Mouse (Mus musculus) heart, postnatal 25 days (tissue): ENCODE data around the gene Ggt6. TPM values are rescaled to one million over a fixed set of nuclear protein-coding genes. Genes with fewer than 3 reads are reported as not detected.
"Not testable (repeated sequence)": the region's sequence is repeated elsewhere in the genome, so short reads cannot be mapped to it uniquely, and the experiment has no call there.

Source experiments
- DNase-seq: peaks from one replicate; pipeline ENCODE4 v3.0.0; 2022; ENCODE audit warnings: low spot score
- intact Hi-C: fragments of 180-260 bp; cut with DNase I; formaldehyde crosslinking; loops from one replicate; pipeline ENCODE4 v1.15.1; 2025
- total RNA-seq, 2 experiments: library from RNA; stranded (reverse); gene quantifications; 2 replicates each; pipeline ENCODE4 v1.2.3; 2021

Gene Ggt6
- total RNA-seq, 2 experiments from 2014 or later = 0.31 TPM; not detected in 1

- DNase-seq, intact Hi-C loops: not testable (repeated sequence)
Observed at GRCm38 (mm10) chr11:72430311-72431068, 4.8 kb upstream of the Ggt6 start.

GRCm38 (mm10) chr11:72435694-72436045 lies 344 bp downstream of the Ggt6 start:
- intact Hi-C loops = no loop called here
- DNase-seq = no peak

- intact Hi-C loops = no loop called here
- no peak for DNase-seq
Observed at GRCm38 (mm10) chr11:72436271-72436670, 945 bp downstream of the Ggt6 start.

GRCm38 (mm10) chr11:72436756-72437650 lies 1.7 kb downstream of the Ggt6 start:
- intact Hi-C loops = no loop called here

GRCm38 (mm10) chr11:72438411-72438810 lies 3.1 kb downstream of the Ggt6 start:
- DNase-seq = no peak
- intact Hi-C loops = no loop called here

More at GRCm38 (mm10) chr11:72436756-72437650, 1.7 kb downstream of the Ggt6 start:
- DNase-seq = no peak

GRCm38 (mm10) chr11:72440597-72440964 lies 5.3 kb downstream of the Ggt6 start:
- intact Hi-C loops = loop anchor here (5.0 kb wide), 1 partner anchor 47 kb away; the partner anchor contains the start of gene Spns2
- not testable (repeated sequence) for DNase-seq

GRCm38 (mm10) chr11:72440965-72441664 lies 5.8 kb downstream of the Ggt6 start, which contains the start of gene Mybbp1a:
Mybbp1a (plus strand) TSS chr11:72441355.
- peak; percentile 95 for DNase-seq
- intact Hi-C loops = loop anchor here (5.0 kb wide), 1 partner anchor 46 kb away; the partner anchor contains the start of gene Spns2

- DNase-seq = no peak
- intact Hi-C loops = no loop called here
Observed at GRCm38 (mm10) chr11:72446311-72447105, 11.2 kb downstream of the Ggt6 start.

- DNase-seq = no peak
- intact Hi-C loops = no loop called here
Observed at GRCm38 (mm10) chr11:72447475-72447874, 12.1 kb downstream of the Ggt6 start.

GRCm38 (mm10) chr11:72452140-72452665 lies 16.9 kb downstream of the Ggt6 start:
- intact Hi-C loops = loop anchor here (2.0 kb wide), 1 partner anchor 35 kb away; no protein-coding TSS in a partner anchor
- DNase-seq = no peak

GRCm38 (mm10) chr11:72453105-72453953 lies 18.0 kb downstream of the Ggt6 start:
- intact Hi-C loops = loop anchor here (2.0 kb wide), 1 partner anchor 33 kb away; no protein-coding TSS in a partner anchor
- DNase-seq = no peak

- intact Hi-C loops = no loop called here
- no peak for DNase-seq
Observed at GRCm38 (mm10) chr11:72455694-72456093, 20.4 kb downstream of the Ggt6 start.

GRCm38 (mm10) chr11:72457995-72458496 lies 22.7 kb downstream of the Ggt6 start:
- intact Hi-C loops = loop anchor here (2.0 kb wide), 1 partner anchor 31 kb away; the partner anchor contains the start of gene Spns2
- peak; percentile 65 for DNase-seq

- no peak for DNase-seq
- intact Hi-C loops = loop anchor here (2.0 kb wide), 1 partner anchor 30 kb away; the partner anchor contains the start of gene Spns2
Observed at GRCm38 (mm10) chr11:72458502-72458901, 23.2 kb downstream of the Ggt6 start.

- DNase-seq = no peak
- intact Hi-C loops = no loop called here
Observed at GRCm38 (mm10) chr11:72461500-72461981, 26.2 kb downstream of the Ggt6 start.

- DNase-seq = no peak
- intact Hi-C loops = loop anchor here (5.0 kb wide), 1 partner anchor 52 kb away; no protein-coding TSS in a partner anchor
Observed at GRCm38 (mm10) chr11:72464821-72465220, 29.5 kb downstream of the Ggt6 start.

- intact Hi-C loops = loop anchor here (5.0 kb wide), 1 partner anchor 51 kb away; no protein-coding TSS in a partner anchor
- no peak for DNase-seq
Observed at GRCm38 (mm10) chr11:72465978-72466693, 30.8 kb downstream of the Ggt6 start.
